Mouse (Mus musculus): Measurements from ENCODE around the gene Arl14ep.

DNA sequence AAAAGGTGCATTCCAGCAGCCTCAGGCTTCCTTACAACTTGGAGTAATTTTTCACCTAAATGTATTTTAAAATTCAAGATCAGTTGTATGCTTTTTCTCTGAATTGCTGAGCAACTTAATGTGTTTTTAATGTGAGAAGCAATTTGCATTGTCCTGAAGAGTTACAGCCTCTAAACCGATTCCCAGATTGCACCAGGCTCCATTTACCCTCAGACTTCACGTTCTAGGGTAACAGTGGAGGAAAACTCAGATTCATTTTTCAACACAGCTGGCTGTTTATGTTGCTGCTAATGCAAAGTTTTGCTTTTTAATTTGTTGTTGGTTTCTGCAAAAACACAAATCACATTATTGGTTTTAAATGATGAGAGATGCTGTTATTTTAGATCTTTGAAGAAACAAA, 45.1 kb upstream of the Arl14ep start:
- TF ChIP-seq CTCF (IDR thresholded peaks at IDR 0.05; ENCODE audit: insufficient read depth, low read length) = no peak
- no peak for TF ChIP-seq POLR2A (IDR thresholded peaks at IDR 0.05; ENCODE audit: borderline replicate concordance, extremely low read depth, low read depth, low read length)
